Mouse (Mus musculus) CH12.LX (cell line): Measurements from ENCODE around the gene Dnase2a.

Experiments
- CTCF ChIP-seq, 2 experiments: IDR thresholded peaks in 1 of 2; conservative IDR thresholded peaks in 1 of 2; 2 replicates each; pipeline ENCODE4 v1.5.1; 2011 to 2012; ENCODE audit warnings: low read depth in 2 of 2, low read length in 2 of 2, improper control_type of control experiment in 1 of 2, inconsistent platforms in 1 of 2, mild to moderate bottlenecking in 1 of 2, moderate library complexity in 1 of 2
- ELF1 ChIP-seq: IDR thresholded peaks from 2 replicates; pipeline ENCODE4 v1.6.1; 2014; ENCODE audit warnings: low read depth, mild to moderate bottlenecking, inconsistent platforms, low read length, improper control_type of control experiment
- HCFC1 ChIP-seq: IDR thresholded peaks from 2 replicates; pipeline ENCODE4 v1.6.1; 2012; ENCODE audit warnings: low read depth, mild to moderate bottlenecking, inconsistent platforms, low read length, improper control_type of control experiment
- MAFK ChIP-seq: IDR thresholded peaks from 2 replicates; pipeline ENCODE4 v1.6.1; 2011; ENCODE audit warnings: low read length, improper control_type of control experiment; ENCODE audit not compliant: insufficient replicate concordance
- MAX ChIP-seq: IDR thresholded peaks from 2 replicates; pipeline ENCODE4 v1.6.1; 2011; ENCODE audit warnings: low read length, improper control_type of control experiment
- MAZ ChIP-seq: IDR thresholded peaks from 2 replicates; pipeline ENCODE4 v1.6.1; 2012; ENCODE audit warnings: low read depth, mild to moderate bottlenecking, inconsistent platforms, low read length, improper control_type of control experiment, moderate library complexity
- POLR2A ChIP-seq: IDR thresholded peaks from 2 replicates; pipeline ENCODE4 v1.6.1; 2011; ENCODE audit warnings: low read depth, mild to moderate bottlenecking, improper control_type of control experiment, low read length
- TBP ChIP-seq: conservative IDR thresholded peaks from 2 replicates; pipeline ENCODE4 v1.6.1; 2011; ENCODE audit warnings: low read depth, low read length, improper control_type of control experiment
- USF1 ChIP-seq: IDR thresholded peaks from 2 replicates; pipeline ENCODE4 v1.6.1; 2014; ENCODE audit warnings: low read depth, mild to moderate bottlenecking, inconsistent platforms, low read length, improper control_type of control experiment
- ZC3H11A ChIP-seq: IDR thresholded peaks from 2 replicates; pipeline ENCODE4 v1.6.1; 2012; ENCODE audit warnings: low read depth, mild to moderate bottlenecking, inconsistent platforms, low read length, improper control_type of control experiment
- ZNF384 ChIP-seq: IDR thresholded peaks from 2 replicates; pipeline ENCODE4 v1.6.1; 2012; ENCODE audit warnings: low read depth, low read length, improper control_type of control experiment, inconsistent platforms

DNA sequence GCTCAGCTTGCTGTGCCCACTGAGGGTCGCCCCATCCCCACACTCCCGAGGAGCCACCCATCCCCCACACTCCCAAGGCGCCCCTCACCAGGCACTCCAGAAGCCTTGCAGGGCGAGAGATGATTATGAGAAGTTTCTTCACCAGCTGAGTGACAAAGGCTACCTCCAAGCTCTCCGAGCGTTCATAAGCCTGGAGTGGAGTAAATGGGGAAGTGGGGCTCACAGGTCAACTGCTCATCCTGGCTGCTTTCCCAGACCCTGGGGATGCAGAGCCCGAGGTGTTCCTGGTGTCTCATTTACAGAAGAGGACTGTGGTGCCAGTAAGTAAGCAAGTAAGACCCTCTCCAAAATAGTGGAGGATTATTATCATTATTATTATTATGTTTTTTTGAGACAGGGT lies 17.2 kb downstream of the Dnase2a start:
- TF ChIP-seq POLR2A (no peak), CTCF (conservative IDR thresholded peaks at IDR 0.05 in 1 of 2, IDR thresholded peaks at IDR 0.05 in 1 of 2; ENCODE audit: low read depth in 2 of 2, low read length in 2 of 2) (no peak), TBP (no peak), MAX (no peak), MAFK (no peak), USF1 (no peak), ZNF384 (no peak), MAZ (no peak), ZC3H11A (no peak), HCFC1 (no peak), ELF1 (no peak)
